Mouse (Mus musculus) liver, embryonic 14.5 days (tissue): ENCODE measurements around the gene Plscr5.

Source experiments
- CTCF ChIP-seq: IDR thresholded peaks from 2 replicates; pipeline ENCODE4 v1.5.1; 2016; ENCODE audit warnings: antibody characterized with exemption, low read depth, control low read depth
- EP300 ChIP-seq: IDR thresholded peaks from 2 replicates; pipeline ENCODE4 v1.6.1; 2016; ENCODE audit warnings: antibody characterized with exemption, low read depth

DNA sequence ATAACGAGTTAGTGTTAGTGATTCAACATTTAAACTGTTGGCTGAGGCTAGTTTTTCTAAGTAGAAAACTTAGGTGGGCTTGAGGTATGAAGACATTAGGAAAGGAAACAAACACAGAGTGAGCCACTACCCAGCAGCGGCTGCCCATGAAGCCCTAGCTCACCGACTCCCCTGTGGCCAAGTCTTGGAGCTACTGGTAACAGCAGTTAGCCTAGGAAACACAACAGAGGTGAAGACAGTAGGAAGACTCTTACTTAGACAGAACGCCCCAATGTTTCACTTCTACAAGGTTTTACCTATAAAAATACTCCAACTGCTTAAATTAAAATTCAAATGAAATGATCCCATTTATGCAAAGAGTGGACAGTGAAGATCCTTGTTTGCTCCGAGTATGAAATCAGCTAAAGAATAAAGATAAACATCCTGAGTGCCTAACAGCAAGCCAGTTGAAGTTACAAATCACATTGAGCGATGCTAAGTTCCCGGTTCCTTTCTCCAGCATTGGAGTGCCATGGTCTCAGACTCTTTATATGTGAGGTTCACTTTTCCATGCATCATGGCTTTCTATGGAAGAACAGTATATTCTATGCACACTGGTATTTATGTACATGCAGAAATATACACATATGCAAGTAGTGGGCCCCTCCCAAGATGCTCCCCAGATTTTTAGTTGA, 56.2 kb downstream of the Plscr5 start:
- no peak for TF ChIP-seq EP300
- no peak for TF ChIP-seq CTCF
